Mouse (Mus musculus) midbrain, embryonic 14.5 days (tissue): ENCODE results near the gene Ahdc1. TPM values are rescaled to one million over a fixed set of nuclear protein-coding genes. Genes with fewer than 3 reads are reported as not detected.

Experiments
- ATAC-seq: fragments of 200-750 bp; cut with Nextera tagmentation; 2 replicates; pipeline ENCODE4 v1.8.0; 2017; ENCODE audit warnings: moderate number of reproducible peaks, moderate library complexity; ENCODE audit not compliant: low FRiP score, low TSS enrichment
- DNase-seq: peaks from one replicate; pipeline ENCODE4 v3.0.0-alpha.2; 2015
- H3K27ac ChIP-seq: fragments of 300-500 bp; sonication (generic); replicated peaks from 2 replicates; pipeline ENCODE4 v1.5.1; 2014; ENCODE audit warnings: mild to moderate bottlenecking, low read depth, low read length, moderate library complexity
- H3K27me3 ChIP-seq: fragments of 300-500 bp; sonication (generic); 2 replicates; pipeline ENCODE4 v1.6.1; 2014; ENCODE audit warnings: low read length, control low read depth, mixed read lengths; ENCODE audit not compliant: control insufficient read depth, insufficient read depth
- H3K36me3 ChIP-seq: fragments of 300-500 bp; sonication (generic); 2 replicates; pipeline ENCODE4 v1.6.1; 2014; ENCODE audit warnings: low read length, control low read depth; ENCODE audit not compliant: control insufficient read depth, insufficient read depth
- H3K4me1 ChIP-seq: fragments of 300-500 bp; sonication (generic); 2 replicates; pipeline ENCODE4 v1.6.1; 2014; ENCODE audit warnings: mild to moderate bottlenecking, antibody characterized with exemption, low read length, control low read depth; ENCODE audit not compliant: control insufficient read depth, insufficient read depth
- H3K4me2 ChIP-seq: fragments of 300-500 bp; sonication (generic); 2 replicates; pipeline ENCODE4 v1.6.1; 2014; ENCODE audit warnings: mild to moderate bottlenecking, low read length, moderate library complexity
- H3K4me3 ChIP-seq: fragments of 300-500 bp; sonication (generic); replicated peaks from 2 replicates; pipeline ENCODE4 v1.5.1; 2014; ENCODE audit warnings: low read depth, low read length
- H3K9ac ChIP-seq: fragments of 300-500 bp; sonication (generic); replicated peaks from 2 replicates; pipeline ENCODE4 v1.6.1; 2014; ENCODE audit warnings: mild to moderate bottlenecking, low read length, moderate library complexity
- H3K9me3 ChIP-seq: fragments of 300-500 bp; sonication (generic); 2 replicates; pipeline ENCODE4 v1.6.1; 2016; ENCODE audit warnings: low read length, control low read depth, mixed read lengths; ENCODE audit not compliant: control insufficient read depth
- WGBS: fragments of 180-500 bp; shearing (Covaris S2); extraction: QIAGEN DNeasy Blood & Tissue Kit; methylation state at CpG from one replicate; pipeline ENCODE4 v1.1.7; 2014; 5-methylcytosine and 5-hydroxymethylcytosine counted together
- polyA plus RNA-seq: library from polyadenylated mRNA; unstranded; fragments of >200 nt; fragmentation: Nextera tagmentation; extraction: Ambion mirVana; gene quantifications from 2 replicates; pipeline ENCODE4 v1.2.1, GENCODE M21; 2014

Gene Ahdc1
- polyA plus RNA-seq, 1 experiment from 2014 or later = 13.0 TPM

GRCm38 (mm10) chr4:133106691-133107090, 95.6 kb downstream of the Ahdc1 start:
- H3K4me3 ChIP-seq = no peak overlapping the region
- H3K9me3 ChIP-seq = no peaks in the 10 kb centered on the region
- no peak for DNase-seq
- no peaks in the 10 kb centered on the region for H3K27me3 ChIP-seq
- H3K9ac ChIP-seq = no peak overlapping the region
- 95% methylated on average over 7 of the region's 7 CpGs for WGBS
- no peaks in the 10 kb centered on the region for H3K4me1 ChIP-seq
- no peak for ATAC-seq
- H3K27ac ChIP-seq = no peak overlapping the region
- no peak overlapping the region for H3K4me2 ChIP-seq
- no peaks in the 10 kb centered on the region for H3K36me3 ChIP-seq

- Histone ChIP-seq H3K4me3 (no peak overlapping the region), H3K36me3 (no peaks in the 10 kb centered on the region), H3K27ac (no peak overlapping the region), H3K9ac (no peak overlapping the region), H3K4me1 (no peaks in the 10 kb centered on the region), H3K4me2 (no peak overlapping the region), H3K27me3 (no peaks in the 10 kb centered on the region), H3K9me3 (no peaks in the 10 kb centered on the region)
- DNase-seq (no peak), ATAC-seq (no peak)
- WGBS = 57% methylated on average over 13 of the region's 13 CpGs
These were observed 96.8 kb downstream of the Ahdc1 start for GRCm38 (mm10) chr4:133107788-133108281.

- H3K4me1 ChIP-seq = no peaks in the 10 kb centered on the region
- no peak overlapping the region for H3K9ac ChIP-seq
- no peak overlapping the region for H3K4me3 ChIP-seq
- H3K27ac ChIP-seq = no peak overlapping the region
- H3K4me2 ChIP-seq = no peak overlapping the region
- DNase-seq = no peak
- H3K27me3 ChIP-seq = no peaks in the 10 kb centered on the region
- WGBS = 80% methylated on average over 13 of the region's 13 CpGs
- H3K36me3 ChIP-seq = no peaks in the 10 kb centered on the region
- ATAC-seq = no peak
- no peaks in the 10 kb centered on the region for H3K9me3 ChIP-seq
These were observed 97.6 kb downstream of the Ahdc1 start for GRCm38 (mm10) chr4:133108481-133109334.

- H3K27ac ChIP-seq = no peak overlapping the region
- H3K36me3 ChIP-seq = no peaks in the 10 kb centered on the region
- H3K4me1 ChIP-seq = no peaks in the 10 kb centered on the region
- ATAC-seq = no peak
- H3K9me3 ChIP-seq = no peaks in the 10 kb centered on the region
- H3K27me3 ChIP-seq = no peaks in the 10 kb centered on the region
- no peak for DNase-seq
- 82% methylated on average over 5 of the region's 5 CpGs for WGBS
- H3K9ac ChIP-seq = no peak overlapping the region
- H3K4me3 ChIP-seq = no peak overlapping the region
- no peak overlapping the region for H3K4me2 ChIP-seq
These were observed 98.3 kb downstream of the Ahdc1 start for GRCm38 (mm10) chr4:133109335-133109801.

- H3K4me3 ChIP-seq = no peak overlapping the region
- H3K9me3 ChIP-seq = no peaks in the 10 kb centered on the region
- H3K4me2 ChIP-seq = no peak overlapping the region
- no peaks in the 10 kb centered on the region for H3K27me3 ChIP-seq
- H3K9ac ChIP-seq = no peak overlapping the region
- no peak for DNase-seq
- WGBS = 77% methylated on average over 13 of the region's 13 CpGs
- H3K27ac ChIP-seq = no peak overlapping the region
- H3K36me3 ChIP-seq = no peaks in the 10 kb centered on the region
- ATAC-seq = no peak
- peaks cover under 1% of the 10 kb centered on the region for H3K4me1 ChIP-seq
These were observed 101.2 kb downstream of the Ahdc1 start for GRCm38 (mm10) chr4:133112175-133112838.

GRCm38 (mm10) chr4:133113351-133113882, 102.4 kb downstream of the Ahdc1 start:
- no peak for DNase-seq
- H3K9ac ChIP-seq = no peak overlapping the region
- H3K9me3 ChIP-seq = no peaks in the 10 kb centered on the region
- H3K4me3 ChIP-seq = no peak overlapping the region
- no peaks in the 10 kb centered on the region for H3K27me3 ChIP-seq
- H3K36me3 ChIP-seq = no peaks in the 10 kb centered on the region
- no peak overlapping the region for H3K4me2 ChIP-seq
- peaks cover 8% of the 10 kb centered on the region for H3K4me1 ChIP-seq
- 58% methylated on average over 6 of the region's 6 CpGs for WGBS
- H3K27ac ChIP-seq = no peak overlapping the region
- no peak for ATAC-seq

- Histone ChIP-seq H3K9me3 (no peaks in the 10 kb centered on the region), H3K36me3 (no peaks in the 10 kb centered on the region), H3K27me3 (no peaks in the 10 kb centered on the region), H3K4me1 (peaks cover 8% of the 10 kb centered on the region), H3K4me3 (no peak overlapping the region), H3K4me2 (no peak overlapping the region), H3K27ac (no peak overlapping the region), H3K9ac (no peak overlapping the region)
- ATAC-seq = no peak
- DNase-seq = no peak
- WGBS = 84% methylated on average over 3 of the region's 3 CpGs
These were observed 103.7 kb downstream of the Ahdc1 start for GRCm38 (mm10) chr4:133114762-133115161.

GRCm38 (mm10) chr4:133115721-133116429, 104.8 kb downstream of the Ahdc1 start:
- Histone ChIP-seq H3K27ac (peak overlapping the region; percentile 41), H3K9ac (no peak overlapping the region), H3K4me2 (no peak overlapping the region), H3K4me3 (no peak overlapping the region), H3K36me3 (no peaks in the 10 kb centered on the region), H3K27me3 (no peaks in the 10 kb centered on the region), H3K9me3 (no peaks in the 10 kb centered on the region), H3K4me1 (peaks cover 11% of the 10 kb centered on the region)
- ATAC-seq (no peak), DNase-seq (no peak)
- WGBS = 71% methylated on average over 14 of the region's 14 CpGs
